Mouse (Mus musculus) small intestine, adult 2 months (tissue): ENCODE results near the gene Hpse2.

ENCODE experiments used
- CTCF ChIP-seq: fragments of 200-500 bp; IDR thresholded peaks from 2 replicates; pipeline ENCODE4 v1.5.1; 2012; ENCODE audit warnings: low read depth, mild to moderate bottlenecking, control low read depth, inconsistent platforms, low read length, moderate library complexity, mixed read lengths; ENCODE audit not compliant: insufficient replicate concordance, insufficient read length; ENCODE audit errors: extremely low read depth
- POLR2A ChIP-seq: fragments of 200-500 bp; IDR thresholded peaks from 2 replicates; pipeline ENCODE4 v1.6.1; 2012; ENCODE audit warnings: low read depth, mild to moderate bottlenecking, control low read depth, inconsistent platforms, low read length, moderate library complexity

DNA sequence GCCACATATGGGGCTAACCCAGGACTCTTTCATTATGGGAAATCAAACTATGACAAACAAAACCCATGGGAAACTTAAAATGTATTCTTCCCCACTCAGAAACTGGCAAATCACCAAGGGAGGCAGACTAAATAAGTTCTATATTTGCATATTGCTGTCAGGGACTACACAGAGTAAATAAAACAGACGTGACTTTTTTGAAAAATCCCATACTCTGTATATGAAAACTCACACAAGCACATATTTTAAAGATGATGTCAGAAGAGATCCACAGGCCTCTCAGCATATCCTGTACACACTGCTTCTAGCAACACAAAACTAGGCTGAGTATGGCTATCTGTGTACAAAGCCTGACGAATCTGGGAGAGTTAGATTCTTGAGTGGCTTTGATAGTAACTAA is 27.4 kb upstream of the Hpse2 start:
- TF ChIP-seq CTCF (no peak), POLR2A (no peak)
